Mouse (Mus musculus): ENCODE measurements around the gene Zfp867. TPM values are rescaled to one million over a fixed set of nuclear protein-coding genes. Genes with fewer than 3 reads are reported as not detected.

The Zfp867 gene
- polyA plus RNA-seq, 1 experiment from 2014 or later, result 7.9 TPM

DNA sequence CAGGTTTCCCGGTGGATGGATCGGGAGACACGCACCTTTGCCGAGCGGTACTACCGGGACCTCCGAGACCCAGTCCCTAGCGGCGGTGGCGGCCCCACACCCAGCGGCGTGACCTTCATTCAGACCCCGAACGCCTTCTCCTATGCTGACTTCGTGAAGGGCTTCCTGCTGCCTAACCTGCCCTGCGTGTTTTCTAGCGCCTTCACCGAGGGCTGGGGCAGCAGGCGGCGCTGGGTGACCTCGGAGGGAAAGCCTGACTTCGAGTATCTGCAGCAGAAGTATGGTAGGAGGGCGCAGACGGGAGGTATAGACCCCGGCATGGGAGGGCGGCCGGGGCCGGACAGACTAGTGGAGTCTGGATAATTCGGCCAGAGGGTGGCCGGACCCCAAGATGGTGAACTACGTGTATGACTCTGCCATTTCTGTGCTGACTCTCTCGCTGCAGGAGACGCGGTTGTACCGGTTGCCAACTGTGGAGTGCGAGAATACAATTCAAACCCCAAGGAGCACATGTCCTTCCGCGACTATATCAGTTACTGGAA is 22.0 kb downstream of the Zfp867 start:
- Histone ChIP-seq H3K36me3 (peaks cover 47% of the 10 kb centered on the region), H3K9me3 (replicated peaks) (no peaks in the 10 kb centered on the region), H3K4me3 (peak overlapping the region; percentile 79), H3K27me3 (ENCODE audit: low read depth, poor library complexity, severe bottlenecking) (no peaks in the 10 kb centered on the region), H3K27ac (peak overlapping the region; percentile 87), H3K4me1 (peaks cover 25% of the 10 kb centered on the region)
- no peak for DNase-seq (ENCODE audit: low spot score)
- under 1% methylated on average over 38 of the region's 38 CpGs for WGBS

DNA sequence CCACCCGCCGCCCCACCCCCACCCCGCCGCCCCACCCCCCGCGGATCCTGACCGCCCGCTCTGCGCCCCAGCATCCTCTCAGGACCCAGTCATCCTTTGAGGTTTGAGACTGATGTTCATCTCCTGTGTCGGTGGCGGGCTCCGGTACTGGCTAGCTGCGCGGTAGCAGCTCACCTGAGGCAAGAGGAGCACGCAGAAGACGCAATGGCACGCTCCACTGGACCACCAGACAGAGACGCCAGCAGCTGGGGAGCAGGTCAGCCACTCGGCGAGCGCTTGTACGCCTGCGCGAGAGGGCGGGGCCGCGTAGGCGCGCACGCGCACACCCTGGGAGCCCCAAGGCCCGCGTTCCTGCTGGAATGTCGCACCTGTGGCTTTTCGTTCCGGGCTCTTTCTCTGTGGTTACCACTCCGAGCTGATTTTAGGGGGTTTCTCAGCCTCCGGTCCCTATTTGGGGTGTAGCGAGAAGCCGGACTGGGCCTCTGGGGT is 22.5 kb downstream of the Zfp867 start, which contains the start of gene Jmjd4:
Gene Jmjd4, plus strand, starts transcription at position 305 of the 489 bp plus-strand sequence.
- Histone ChIP-seq H3K4me3 (peak within 1 kb of the TSS; percentile 79), H3K36me3 (peaks cover 42% of the 10 kb centered on the region), H3K27ac (peak within 1 kb of the TSS; percentile 87), H3K4me1 (peaks cover 25% of the 10 kb centered on the region), H3K9me3 (replicated peaks) (no peaks in the 10 kb centered on the region), H3K27me3 (ENCODE audit: low read depth, poor library complexity, severe bottlenecking) (no peaks in the 10 kb centered on the region)
- WGBS, result under 1% methylated on average over 38 of the region's 40 CpGs
- peak; percentile 96 for DNase-seq (ENCODE audit: low spot score)

DNA sequence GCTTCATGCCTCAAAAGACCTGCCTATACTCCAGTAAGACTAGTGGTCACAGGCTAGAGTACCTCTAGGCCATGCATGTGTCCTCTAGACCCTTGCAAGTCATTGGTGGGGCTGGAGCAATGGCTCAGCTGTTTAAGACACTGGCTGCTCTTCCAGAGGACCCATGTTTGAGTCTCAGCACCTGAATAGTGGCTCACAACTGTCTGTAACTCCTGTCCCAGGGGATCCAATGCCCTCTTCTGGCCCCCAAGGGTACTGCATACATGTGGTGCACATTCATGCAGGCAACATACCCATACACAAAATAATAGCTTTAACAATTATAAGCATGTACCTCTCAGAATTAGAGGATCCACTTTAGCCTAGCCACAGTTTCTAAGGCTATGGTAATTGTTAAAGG is 29.2 kb downstream of the Zfp867 start:
- DNase-seq (ENCODE audit: low spot score), result no peak
- Histone ChIP-seq H3K4me3 (no peak overlapping the region), H3K4me1 (0 out of 2 replicates have a peak, but pooled peaks cover 4% of the 10 kb centered on the region), H3K27ac (no peak overlapping the region), H3K27me3 (ENCODE audit: low read depth, poor library complexity, severe bottlenecking) (no peaks in the 10 kb centered on the region), H3K36me3 (peaks cover 33% of the 10 kb centered on the region), H3K9me3 (replicated peaks) (no peaks in the 10 kb centered on the region; the same call in 1 of the 2 replicates)

DNA sequence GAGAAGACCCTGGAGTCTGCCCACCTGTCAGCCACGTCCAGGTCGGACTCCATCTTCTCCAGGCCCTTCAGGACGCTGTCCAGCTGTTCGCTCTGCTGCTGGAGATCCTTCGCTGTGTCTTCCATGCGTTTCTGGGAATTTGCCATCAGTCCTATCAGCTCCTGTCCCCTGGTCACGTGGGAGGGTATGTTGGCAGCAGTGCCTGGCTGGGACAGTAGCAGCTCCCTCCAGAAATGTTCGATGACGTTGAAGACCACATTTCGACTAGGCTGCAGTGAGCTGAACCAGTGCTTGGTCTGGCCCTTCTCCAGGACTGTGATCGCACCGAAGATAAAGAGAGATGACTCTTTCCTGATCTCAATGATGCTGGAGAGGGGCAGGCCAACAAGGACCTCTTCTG is 34.3 kb downstream of the Zfp867 start:
- no peak overlapping the region for H3K4me3 ChIP-seq
- H3K36me3 ChIP-seq, result peaks cover 64% of the 10 kb centered on the region

DNA sequence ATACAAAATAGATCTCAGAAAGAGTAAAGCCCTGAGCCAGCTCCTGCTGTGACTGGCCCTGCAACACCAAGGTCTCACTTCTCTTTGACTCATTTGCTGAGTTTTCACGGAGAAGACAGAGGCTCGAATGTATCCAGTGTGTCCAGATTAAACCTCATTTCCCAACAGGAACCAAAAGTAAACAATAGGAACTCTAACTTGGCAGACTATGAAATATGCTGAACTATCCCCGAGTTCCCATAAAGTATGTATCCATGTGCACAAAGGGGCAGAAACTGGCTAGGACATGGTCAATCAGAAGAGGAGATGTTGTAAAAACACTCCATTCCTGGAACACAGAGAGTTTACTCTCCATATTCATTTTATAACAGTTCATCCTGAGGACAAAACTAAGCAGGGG is 40.0 kb downstream of the Zfp867 start:
- Histone ChIP-seq H3K9me3 (replicated peaks) (peaks cover 5% of the 10 kb centered on the region; the same call in 1 of the 2 replicates), H3K27me3 (ENCODE audit: low read depth, poor library complexity, severe bottlenecking) (no peaks in the 10 kb centered on the region), H3K27ac (no peak overlapping the region), H3K36me3 (peaks cover 83% of the 10 kb centered on the region), H3K4me1 (no peaks in the 10 kb centered on the region), H3K4me3 (no peak overlapping the region)
- DNase-seq (ENCODE audit: low spot score), result no peak
- WGBS, result 88% methylated on average over 3 of the region's 3 CpGs

More for the DNA sequence above, 34.3 kb downstream of the Zfp867 start:
- Histone ChIP-seq H3K9me3 (replicated peaks) (peaks cover 5% of the 10 kb centered on the region; the same call in 1 of the 2 replicates), H3K27ac (no peak overlapping the region), H3K27me3 (ENCODE audit: low read depth, poor library complexity, severe bottlenecking) (no peaks in the 10 kb centered on the region), H3K4me1 (no peaks in the 10 kb centered on the region)
- DNase-seq (ENCODE audit: low spot score), result no peak
- WGBS, result 94% methylated on average over 12 of the region's 12 CpGs

DNA sequence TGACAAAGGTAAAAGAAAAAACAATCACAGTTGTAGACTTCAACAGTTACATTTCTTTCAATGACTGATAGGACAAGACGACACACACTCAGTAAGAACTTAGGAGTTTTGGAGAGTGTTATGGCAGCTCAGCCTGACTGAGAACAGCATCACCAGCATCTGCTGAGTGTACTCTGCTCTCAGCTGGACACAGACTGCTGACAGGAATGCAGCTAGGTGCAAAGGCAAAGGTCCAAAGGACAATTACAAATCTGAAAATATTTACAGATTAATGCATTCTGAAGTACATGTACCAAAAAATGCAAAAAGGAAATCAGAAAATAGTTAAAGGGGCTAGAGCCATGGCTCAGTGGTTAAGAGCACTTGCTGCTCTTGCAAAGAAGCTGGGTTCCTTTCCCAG is 42.3 kb downstream of the Zfp867 start:
- Histone ChIP-seq H3K4me3 (no peak overlapping the region), H3K27me3 (ENCODE audit: low read depth, poor library complexity, severe bottlenecking) (no peaks in the 10 kb centered on the region), H3K9me3 (replicated peaks) (no peaks in the 10 kb centered on the region), H3K36me3 (peaks cover 85% of the 10 kb centered on the region), H3K4me1 (no peaks in the 10 kb centered on the region), H3K27ac (no peak overlapping the region)
- DNase-seq (ENCODE audit: low spot score), result no peak
- WGBS, result 91% methylated on average over 1 of the region's 1 CpGs

DNA sequence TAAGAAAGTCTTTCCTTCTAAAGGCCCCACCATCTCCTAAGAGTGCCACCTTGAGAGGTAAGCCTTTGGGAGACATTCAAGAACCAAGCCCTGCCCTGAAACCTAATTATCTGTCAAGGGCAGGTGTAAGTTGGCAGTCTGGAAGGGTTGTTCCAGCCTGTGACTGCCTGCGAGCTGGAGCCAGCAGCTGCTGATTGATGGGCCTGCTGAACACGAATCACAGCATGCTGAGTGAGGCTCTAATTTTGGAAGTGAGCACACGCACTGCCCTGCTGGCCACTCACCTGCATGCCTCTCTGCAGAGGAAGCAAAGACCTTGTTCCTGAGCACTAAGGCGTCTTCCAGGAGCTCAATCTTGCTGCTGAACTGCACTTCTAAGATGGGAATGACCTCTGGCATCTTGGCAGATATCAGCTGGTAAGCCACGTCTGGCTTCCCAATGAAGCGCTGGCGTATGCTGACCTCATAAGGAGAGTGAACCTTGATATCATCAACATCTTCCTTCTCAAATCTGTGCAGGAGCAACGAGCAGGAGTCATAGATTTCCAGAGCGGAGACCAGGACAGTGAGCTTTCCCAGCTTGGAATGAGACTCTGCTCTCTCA is 44.1 kb downstream of the Zfp867 start:
- Histone ChIP-seq H3K4me3 (no peak overlapping the region), H3K36me3 (peaks cover 85% of the 10 kb centered on the region), H3K4me1 (no peaks in the 10 kb centered on the region), H3K9me3 (replicated peaks) (no peaks in the 10 kb centered on the region), H3K27ac (no peak overlapping the region), H3K27me3 (ENCODE audit: low read depth, poor library complexity, severe bottlenecking) (no peaks in the 10 kb centered on the region)
- 90% methylated on average over 9 of the region's 9 CpGs for WGBS
- DNase-seq (ENCODE audit: low spot score), result no peak

DNA sequence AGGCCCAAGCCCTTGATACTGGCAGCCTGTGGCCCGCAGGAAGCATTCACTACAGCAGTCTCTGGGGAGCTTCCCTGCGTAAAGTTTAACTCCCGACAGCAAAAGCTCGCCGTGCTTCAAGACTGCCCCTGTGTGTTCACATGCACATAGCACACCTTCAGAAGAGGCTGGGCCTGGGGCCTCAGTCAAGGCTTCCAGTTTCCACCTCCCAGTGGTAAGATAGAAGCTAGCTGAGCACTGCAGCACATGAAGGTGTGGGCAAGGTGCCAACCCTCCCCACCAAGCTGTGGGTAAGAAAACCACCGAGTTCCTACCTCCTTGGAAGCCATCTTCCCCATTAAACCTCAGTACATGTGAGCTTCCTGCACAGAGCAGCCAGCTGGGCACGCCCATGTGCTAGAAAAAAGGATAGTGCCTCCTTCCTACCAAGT is 46.6 kb downstream of the Zfp867 start:
- H3K27me3 ChIP-seq (ENCODE audit: low read depth, poor library complexity, severe bottlenecking), result no peaks in the 10 kb centered on the region
- H3K27ac ChIP-seq, result no peak overlapping the region
- H3K4me3 ChIP-seq, result no peak overlapping the region
- H3K9me3 ChIP-seq (replicated peaks), result no peaks in the 10 kb centered on the region
- peaks cover 84% of the 10 kb centered on the region for H3K36me3 ChIP-seq
- DNase-seq (ENCODE audit: low spot score), result no peak
- WGBS, result 79% methylated on average over 7 of the region's 7 CpGs
- no peaks in the 10 kb centered on the region for H3K4me1 ChIP-seq

DNA sequence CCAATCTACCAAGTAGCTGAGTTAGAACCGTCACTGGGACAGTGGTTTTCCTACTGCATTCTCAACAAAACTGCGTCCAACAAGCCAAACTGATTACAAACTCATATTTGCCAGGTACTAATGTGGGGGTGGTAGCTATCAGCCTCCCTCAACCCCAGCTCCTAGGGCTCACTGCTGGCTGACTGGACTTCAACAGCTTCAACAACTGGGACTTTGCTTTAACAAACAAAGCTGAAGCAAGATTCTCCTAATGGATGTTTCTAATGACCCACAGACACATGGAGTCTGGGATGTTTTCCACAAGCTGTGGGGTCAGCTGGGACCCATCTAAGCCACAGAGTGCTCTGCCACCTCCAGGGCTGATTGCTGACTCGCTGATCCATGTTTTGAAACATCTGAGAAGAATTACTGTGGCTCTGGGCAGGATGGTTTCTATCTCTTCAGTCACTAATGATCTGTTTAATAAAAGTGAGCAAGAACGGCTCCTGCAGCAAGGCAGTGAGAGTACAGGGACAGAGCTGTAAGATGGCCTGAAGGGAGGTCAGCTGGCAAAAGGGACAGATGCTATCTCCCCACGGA is 49.2 kb downstream of the Zfp867 start:
- Histone ChIP-seq H3K27ac (no peak overlapping the region), H3K27me3 (ENCODE audit: low read depth, poor library complexity, severe bottlenecking) (no peaks in the 10 kb centered on the region), H3K4me3 (no peak overlapping the region), H3K4me1 (peaks cover 7% of the 10 kb centered on the region; the same call in 1 of the 2 replicates), H3K9me3 (replicated peaks) (no peaks in the 10 kb centered on the region), H3K36me3 (peaks cover 96% of the 10 kb centered on the region)
- no peak for DNase-seq (ENCODE audit: low spot score)
- 75% methylated on average over 5 of the region's 5 CpGs for WGBS

DNA sequence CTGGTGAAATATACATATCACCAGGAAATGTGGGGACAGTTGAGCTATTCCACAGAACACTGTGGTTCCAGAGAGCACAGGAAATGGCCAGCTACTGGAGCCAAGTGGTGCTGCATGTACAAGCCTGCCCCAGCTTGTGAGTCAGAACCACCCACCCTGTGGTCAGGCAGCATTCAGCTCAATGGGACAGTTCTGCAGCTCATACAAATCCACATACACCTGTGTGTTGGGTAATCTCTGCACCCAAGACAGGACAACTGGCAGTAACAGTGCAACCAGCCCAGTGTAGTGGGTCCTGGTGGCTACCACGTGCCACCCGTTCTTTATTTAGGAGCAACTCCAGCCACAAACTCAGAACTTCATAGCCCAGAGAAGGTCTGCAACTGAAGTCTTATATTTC is 50.3 kb downstream of the Zfp867 start:
- 92% methylated on average over 2 of the region's 2 CpGs for WGBS
- DNase-seq (ENCODE audit: low spot score), result no peak
- H3K4me3 ChIP-seq, result no peak overlapping the region
- H3K9me3 ChIP-seq (replicated peaks), result no peaks in the 10 kb centered on the region
- no peak overlapping the region for H3K27ac ChIP-seq
- peaks cover 89% of the 10 kb centered on the region for H3K36me3 ChIP-seq
- peaks cover 7% of the 10 kb centered on the region; the same call in 1 of the 2 replicates for H3K4me1 ChIP-seq
- no peaks in the 10 kb centered on the region for H3K27me3 ChIP-seq (ENCODE audit: low read depth, poor library complexity, severe bottlenecking)

DNA sequence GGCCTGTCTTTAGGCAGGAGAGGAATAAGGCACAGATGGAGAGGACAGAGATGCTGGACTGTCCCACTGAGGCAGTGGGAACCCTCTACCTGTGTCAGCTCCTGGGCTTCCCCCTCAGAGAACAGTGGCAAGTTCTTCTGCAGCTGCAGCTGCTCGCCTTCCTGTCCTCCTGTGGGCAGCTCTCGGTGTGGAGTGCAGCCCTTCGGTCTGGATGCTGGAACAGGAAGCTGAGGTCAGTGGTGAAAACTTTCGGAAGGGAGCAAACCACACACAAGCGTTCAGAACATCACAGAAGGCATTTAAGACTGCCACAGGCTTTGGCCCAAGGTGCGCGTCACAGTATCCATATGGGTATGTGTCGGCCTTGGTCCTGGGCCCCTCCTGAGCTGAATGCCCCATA is 50.8 kb downstream of the Zfp867 start:
- DNase-seq (ENCODE audit: low spot score), result no peak
- H3K4me1 ChIP-seq, result peaks cover 7% of the 10 kb centered on the region; the same call in 1 of the 2 replicates
- no peak overlapping the region for H3K4me3 ChIP-seq
- no peaks in the 10 kb centered on the region for H3K9me3 ChIP-seq (replicated peaks)
- peaks cover 87% of the 10 kb centered on the region for H3K36me3 ChIP-seq
- no peaks in the 10 kb centered on the region for H3K27me3 ChIP-seq (ENCODE audit: low read depth, poor library complexity, severe bottlenecking)
- no peak overlapping the region for H3K27ac ChIP-seq
- 89% methylated on average over 8 of the region's 8 CpGs for WGBS

DNA sequence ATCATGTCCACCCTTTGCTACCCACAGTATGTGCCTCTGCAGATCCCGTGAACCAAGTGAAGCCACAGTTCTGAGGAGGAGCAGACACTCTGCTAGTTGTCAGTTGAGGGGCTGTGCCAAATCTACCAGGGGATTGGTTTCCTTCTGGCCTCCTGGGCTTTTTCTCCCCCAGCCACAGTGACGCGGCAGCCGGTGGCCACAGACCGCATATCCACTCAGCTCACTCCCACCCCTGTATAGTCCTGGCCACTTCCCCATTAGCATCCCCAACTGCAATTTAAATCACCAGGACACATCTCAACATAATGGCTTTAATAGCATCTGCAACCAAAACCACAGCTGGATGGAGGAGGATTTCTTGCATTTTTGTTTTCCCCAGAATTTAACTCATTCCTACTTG is 53.6 kb downstream of the Zfp867 start:
- 91% methylated on average over 5 of the region's 5 CpGs for WGBS
- H3K27ac ChIP-seq, result no peak overlapping the region
- no peaks in the 10 kb centered on the region for H3K27me3 ChIP-seq (ENCODE audit: low read depth, poor library complexity, severe bottlenecking)
- no peak overlapping the region for H3K4me3 ChIP-seq
- no peaks in the 10 kb centered on the region for H3K9me3 ChIP-seq (replicated peaks)
- peaks cover 7% of the 10 kb centered on the region; the same call in 1 of the 2 replicates for H3K4me1 ChIP-seq
- DNase-seq (ENCODE audit: low spot score), result no peak
- peaks cover 83% of the 10 kb centered on the region for H3K36me3 ChIP-seq

Measured in limb, embryonic 10.5 days (tissue).